Mouse (Mus musculus) stomach, embryonic 16.5 days (tissue): ENCODE measurements around the gene Blnk. TPM values are rescaled to one million over a fixed set of nuclear protein-coding genes. Genes with fewer than 3 reads are reported as not detected.

ENCODE experiments used
- ATAC-seq: fragments of 200-750 bp; cut with Nextera tagmentation; 2 replicates; pipeline ENCODE4 v1.8.0; 2017; ENCODE audit warnings: moderate number of reproducible peaks, moderate TSS enrichment; ENCODE audit not compliant: insufficient read depth, low FRiP score
- H3K27ac ChIP-seq: fragments of 300-500 bp; sonication (generic); 2 replicates; pipeline ENCODE4 v1.5.1; 2014; ENCODE audit warnings: low read length
- H3K27me3 ChIP-seq: fragments of 300-500 bp; sonication (generic); 2 replicates; pipeline ENCODE4 v1.6.1; 2014; ENCODE audit warnings: low read length, control low read depth, mixed read lengths; ENCODE audit not compliant: control insufficient read depth, insufficient read depth
- H3K36me3 ChIP-seq: fragments of 300-500 bp; sonication (generic); 2 replicates; pipeline ENCODE4 v1.6.1; 2014; ENCODE audit warnings: low read length; ENCODE audit not compliant: control insufficient read depth, insufficient read depth
- H3K4me1 ChIP-seq: fragments of 300-500 bp; sonication (generic); 2 replicates; pipeline ENCODE4 v1.6.1; 2014; ENCODE audit warnings: low read length, control low read depth, mixed read lengths; ENCODE audit not compliant: control insufficient read depth, insufficient read depth
- H3K4me2 ChIP-seq: fragments of 300-500 bp; sonication (generic); 2 replicates; pipeline ENCODE4 v1.6.1; 2014; ENCODE audit warnings: low read depth, low read length, mixed read lengths
- H3K4me3 ChIP-seq: fragments of 300-500 bp; sonication (generic); replicated peaks from 2 replicates; pipeline ENCODE4 v1.5.1; 2014; ENCODE audit warnings: mild to moderate bottlenecking, low read length
- H3K9ac ChIP-seq: fragments of 300-500 bp; sonication (generic); 2 replicates; pipeline ENCODE4 v1.6.1; 2014; ENCODE audit warnings: low read length
- H3K9me3 ChIP-seq: fragments of 300-500 bp; sonication (generic); replicated peaks from 2 replicates; pipeline ENCODE4 v1.6.1; 2016; ENCODE audit warnings: low read length, control low read depth; ENCODE audit not compliant: control insufficient read depth
- WGBS: fragments of 180-500 bp; shearing (Covaris S2); extraction: QIAGEN DNeasy Blood & Tissue Kit; methylation state at CpG from one replicate; pipeline ENCODE4 v1.1.7; 2014; 5-methylcytosine and 5-hydroxymethylcytosine counted together
- polyA plus RNA-seq: library from polyadenylated mRNA; unstranded; fragments of >200 nt; fragmentation: Nextera tagmentation; extraction: Ambion mirVana; gene quantifications from 2 replicates; pipeline ENCODE4 v1.2.1, GENCODE M21; 2015

The Blnk gene
- polyA plus RNA-seq, 1 experiment from 2014 or later, result 5.0 TPM

DNA sequence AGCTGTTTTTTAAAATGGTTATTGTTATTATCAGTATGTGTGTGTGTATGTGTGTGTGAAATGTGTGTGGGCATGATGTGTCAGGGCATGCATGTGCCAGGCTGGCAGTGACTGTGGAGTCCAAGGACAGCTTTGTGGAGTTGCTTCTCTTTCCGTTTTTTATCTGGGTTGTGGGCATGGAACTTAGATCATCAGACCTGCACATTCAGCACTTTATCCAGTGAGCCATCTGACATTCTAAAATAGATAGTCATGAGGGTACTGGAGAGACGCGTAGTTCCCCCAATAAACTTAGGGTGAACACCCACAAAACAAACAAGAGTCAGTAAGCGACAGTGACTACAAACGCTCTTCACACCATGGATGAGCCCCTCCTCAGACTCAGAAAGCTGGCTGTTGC lies 979 bp downstream of the Blnk start:
- no peaks in the 10 kb centered on the region for H3K27me3 ChIP-seq
- no peaks in the 10 kb centered on the region for H3K9me3 ChIP-seq
- H3K4me1 ChIP-seq, result no peaks in the 10 kb centered on the region
- peak overlapping the region; percentile 44; the same call in 1 of the 2 replicates for H3K27ac ChIP-seq
- peak overlapping the region; percentile 16; the same call in 1 of the 2 replicates for H3K4me3 ChIP-seq
- no peak overlapping the region; the same call in 1 of the 2 replicates for H3K4me2 ChIP-seq
- WGBS, result 79% methylated on average over 5 of the region's 5 CpGs
- no peak for ATAC-seq
- H3K9ac ChIP-seq, result no peak overlapping the region
- no peaks in the 10 kb centered on the region for H3K36me3 ChIP-seq

DNA sequence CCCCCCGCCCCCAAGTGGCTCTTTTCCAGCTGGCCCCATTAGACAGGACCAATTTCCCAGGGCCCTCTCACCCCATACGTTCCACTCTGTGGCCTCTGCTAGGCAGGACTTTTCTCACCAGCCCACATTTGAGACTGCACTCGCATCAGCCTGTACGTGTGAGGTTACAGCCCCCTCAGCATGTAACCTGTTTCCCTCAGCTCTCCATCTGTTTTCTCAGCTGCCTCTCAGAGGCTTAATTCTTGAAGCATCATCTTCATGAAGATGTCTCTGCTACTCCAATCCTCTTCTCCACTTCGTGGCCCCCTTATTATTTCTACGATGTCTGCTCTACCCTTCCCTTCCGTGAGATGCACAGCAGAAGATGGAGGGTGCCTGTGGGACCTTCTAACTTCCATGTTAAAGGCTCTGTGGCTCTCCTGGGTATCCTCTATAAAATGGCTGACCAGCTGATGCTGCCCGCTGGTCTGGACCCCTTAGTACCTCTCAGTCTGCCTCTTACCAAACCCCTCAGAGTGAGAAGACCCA lies 1.8 kb downstream of the Blnk start:
- 77% methylated on average over 8 of the region's 8 CpGs for WGBS
- H3K4me2 ChIP-seq, result no peak overlapping the region
- H3K4me3 ChIP-seq, result no peak overlapping the region
- no peak overlapping the region for H3K9ac ChIP-seq
- H3K9me3 ChIP-seq, result no peaks in the 10 kb centered on the region
- no peak overlapping the region for H3K27ac ChIP-seq
- H3K27me3 ChIP-seq, result no peaks in the 10 kb centered on the region
- ATAC-seq, result no peak
- no peaks in the 10 kb centered on the region for H3K4me1 ChIP-seq
- H3K36me3 ChIP-seq, result no peaks in the 10 kb centered on the region

DNA sequence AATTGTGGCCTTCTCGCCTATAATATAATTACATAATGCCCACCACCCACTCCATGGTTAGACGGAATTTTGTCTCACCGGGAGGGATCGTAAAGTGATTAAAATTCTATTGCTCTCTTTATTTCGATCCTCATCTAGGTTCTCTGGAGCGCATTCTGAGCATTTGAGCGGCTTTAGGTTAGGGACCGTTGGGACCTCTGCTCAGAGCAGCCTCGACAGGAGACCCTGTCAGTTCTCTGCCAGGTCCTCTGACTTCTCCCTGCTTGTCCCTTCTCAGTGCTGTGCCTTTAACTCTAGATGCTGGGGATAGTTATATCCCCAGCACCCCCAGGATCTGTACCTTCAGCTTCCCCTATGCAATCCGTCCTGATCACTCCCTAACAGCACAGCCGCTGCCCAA lies 2.2 kb downstream of the Blnk start:
- no peak for ATAC-seq
- Histone ChIP-seq H3K9ac (no peak overlapping the region), H3K4me3 (no peak overlapping the region)

DNA sequence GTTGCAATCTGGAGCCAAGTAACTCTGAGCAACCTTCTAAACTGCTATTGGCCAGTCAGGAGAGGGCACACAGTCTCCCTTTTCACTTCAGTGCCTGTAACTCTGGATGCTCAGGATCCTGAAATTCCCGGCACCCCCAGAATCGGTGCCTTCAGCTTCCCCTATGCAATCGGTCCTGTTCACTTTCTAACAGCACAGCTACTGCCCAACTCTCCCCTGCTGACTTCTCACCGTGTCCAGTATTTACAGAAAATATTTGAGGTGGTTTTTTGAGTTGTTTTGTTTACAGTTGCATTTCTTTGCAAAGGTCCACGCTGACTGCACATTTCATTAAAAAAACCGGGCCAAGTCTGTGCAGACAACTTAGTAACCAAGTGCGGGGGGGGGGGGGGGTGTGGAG lies 2.7 kb downstream of the Blnk start:
- Histone ChIP-seq H3K4me3 (no peak overlapping the region), H3K4me1 (no peaks in the 10 kb centered on the region), H3K4me2 (no peak overlapping the region), H3K9ac (no peak overlapping the region), H3K27ac (no peak overlapping the region), H3K36me3 (no peaks in the 10 kb centered on the region), H3K9me3 (no peaks in the 10 kb centered on the region), H3K27me3 (no peaks in the 10 kb centered on the region)
- 74% methylated on average over 7 of the region's 7 CpGs for WGBS
- no peak for ATAC-seq

More for the DNA sequence above, 2.2 kb downstream of the Blnk start:
- H3K4me2 ChIP-seq, result no peak overlapping the region
- 77% methylated on average over 11 of the region's 11 CpGs for WGBS
- no peaks in the 10 kb centered on the region for H3K27me3 ChIP-seq
- no peak overlapping the region for H3K27ac ChIP-seq
- H3K9me3 ChIP-seq, result no peaks in the 10 kb centered on the region
- H3K36me3 ChIP-seq, result no peaks in the 10 kb centered on the region
- no peaks in the 10 kb centered on the region for H3K4me1 ChIP-seq

DNA sequence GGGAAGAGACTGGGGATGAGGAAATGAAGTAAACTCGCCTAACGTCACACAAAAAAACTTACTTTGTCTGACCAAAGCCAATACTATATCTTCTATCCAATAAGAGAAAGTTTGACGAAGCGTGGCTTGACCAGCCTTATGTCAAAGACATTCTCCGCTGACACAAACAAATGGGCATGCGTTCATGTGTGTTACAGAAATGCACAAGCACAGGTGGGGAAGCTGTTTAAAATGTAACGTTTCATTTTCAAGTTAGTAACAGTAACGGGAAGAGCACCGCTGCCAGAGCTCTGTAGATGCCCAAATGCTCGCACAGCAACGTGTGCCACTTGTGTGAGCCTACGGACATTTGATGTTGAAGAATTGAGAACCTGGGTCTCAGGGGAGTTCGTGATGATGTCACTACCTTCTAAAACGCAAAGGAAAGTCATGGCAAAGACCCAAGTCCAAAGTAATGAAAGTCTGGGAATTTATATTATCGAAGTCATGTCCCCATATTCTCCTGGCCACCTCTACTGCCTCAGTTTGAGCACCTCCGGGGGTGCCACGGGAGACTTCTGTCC lies 3.5 kb downstream of the Blnk start:
- 90% methylated on average over 17 of the region's 17 CpGs for WGBS
- ATAC-seq, result no peak
- Histone ChIP-seq H3K4me1 (no peaks in the 10 kb centered on the region), H3K4me2 (no peak overlapping the region), H3K36me3 (no peaks in the 10 kb centered on the region), H3K9me3 (no peaks in the 10 kb centered on the region), H3K27me3 (no peaks in the 10 kb centered on the region), H3K9ac (no peak overlapping the region), H3K27ac (no peak overlapping the region), H3K4me3 (no peak overlapping the region)

DNA sequence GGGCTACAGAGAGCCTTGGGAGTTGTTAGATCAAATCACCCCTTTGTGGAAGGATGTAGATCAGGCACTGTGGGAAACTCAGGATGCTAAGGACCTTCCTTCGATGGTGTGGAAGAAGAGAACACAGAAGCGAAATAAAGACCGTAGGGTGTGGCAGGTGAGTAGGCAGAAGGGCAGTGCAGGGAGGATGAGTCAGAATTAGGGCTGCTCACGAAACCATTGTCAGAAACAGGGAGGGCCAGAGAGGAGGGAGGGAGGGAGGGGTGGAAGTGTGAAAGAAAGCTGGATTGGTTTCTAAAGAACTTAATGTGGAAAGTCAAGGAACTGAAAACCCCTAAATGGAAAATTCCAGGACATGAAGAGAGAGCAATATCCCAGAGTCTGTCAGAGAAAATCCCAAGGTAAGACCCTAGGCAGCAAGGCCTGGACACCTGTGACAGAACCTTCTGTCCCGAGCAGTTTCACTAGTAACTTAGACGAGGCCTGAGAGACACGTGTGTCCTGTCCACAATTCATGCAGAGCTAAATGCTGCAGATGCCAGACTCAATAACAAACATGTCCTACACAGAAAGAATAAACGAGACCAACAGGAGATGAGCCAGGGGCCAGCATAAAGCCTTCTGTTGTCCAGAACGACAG lies 4.3 kb downstream of the Blnk start:
- 70% methylated on average over 9 of the region's 9 CpGs for WGBS

DNA sequence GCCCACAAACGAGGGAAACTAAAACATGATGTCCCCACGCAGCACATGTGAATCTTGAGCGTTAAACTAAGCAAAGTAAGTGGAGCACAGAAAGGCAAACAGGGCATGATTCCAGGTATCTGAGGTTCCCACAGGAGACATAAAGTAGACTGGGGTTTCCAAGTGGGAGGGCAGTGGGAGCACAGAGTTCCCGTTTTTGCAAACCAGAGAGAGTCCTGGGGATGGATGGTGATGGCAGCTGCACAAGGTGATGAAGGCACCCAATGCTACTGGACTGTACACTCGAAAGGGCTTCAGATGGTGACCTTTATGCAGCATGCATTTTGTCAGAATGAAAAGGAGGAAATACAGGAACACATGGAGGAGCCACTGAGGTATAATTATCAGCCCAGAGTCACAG lies 5.5 kb downstream of the Blnk start:
- Histone ChIP-seq H3K27ac (no peak overlapping the region), H3K9me3 (no peaks in the 10 kb centered on the region), H3K4me2 (no peak overlapping the region), H3K27me3 (no peaks in the 10 kb centered on the region), H3K4me1 (no peaks in the 10 kb centered on the region), H3K36me3 (no peaks in the 10 kb centered on the region), H3K9ac (no peak overlapping the region), H3K4me3 (no peak overlapping the region)
- no peak for ATAC-seq
- 81% methylated on average over 5 of the region's 5 CpGs for whole genome bisulfite sequencing

More for the DNA sequence above, 4.3 kb downstream of the Blnk start:
- no peaks in the 10 kb centered on the region for H3K9me3 ChIP-seq
- H3K9ac ChIP-seq, result no peak overlapping the region
- H3K4me2 ChIP-seq, result no peak overlapping the region
- H3K4me1 ChIP-seq, result no peaks in the 10 kb centered on the region
- ATAC-seq, result no peak
- H3K27me3 ChIP-seq, result no peaks in the 10 kb centered on the region
- no peaks in the 10 kb centered on the region for H3K36me3 ChIP-seq
- H3K27ac ChIP-seq, result no peak overlapping the region
- H3K4me3 ChIP-seq, result no peak overlapping the region

DNA sequence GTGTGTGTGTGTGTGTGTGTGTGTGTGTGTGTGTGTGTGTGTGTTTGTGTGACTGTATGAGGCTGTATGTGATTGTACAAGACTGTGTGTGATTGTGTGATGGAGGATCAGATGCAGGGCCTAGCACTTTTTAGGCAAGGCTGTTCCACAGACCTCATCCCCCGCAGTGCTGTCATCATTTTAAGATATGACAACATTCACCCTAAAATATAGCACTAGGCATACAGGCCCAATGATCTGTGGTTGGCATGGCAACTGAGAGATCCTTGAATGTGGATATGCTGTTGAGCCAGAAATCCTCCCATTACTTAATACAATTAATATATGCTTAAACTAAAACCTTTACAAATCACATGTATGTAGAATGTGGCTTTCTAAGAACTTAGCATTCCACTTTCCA lies 9.8 kb downstream of the Blnk start:
- Histone ChIP-seq H3K36me3 (no peaks in the 10 kb centered on the region), H3K9me3 (no peaks in the 10 kb centered on the region), H3K9ac (no peak overlapping the region), H3K4me3 (no peak overlapping the region), H3K27me3 (no peaks in the 10 kb centered on the region), H3K27ac (no peak overlapping the region), H3K4me1 (no peaks in the 10 kb centered on the region), H3K4me2 (no peak overlapping the region)
- WGBS, result 96% methylated on average over 1 of the region's 1 CpGs
- no peak for ATAC-seq

DNA sequence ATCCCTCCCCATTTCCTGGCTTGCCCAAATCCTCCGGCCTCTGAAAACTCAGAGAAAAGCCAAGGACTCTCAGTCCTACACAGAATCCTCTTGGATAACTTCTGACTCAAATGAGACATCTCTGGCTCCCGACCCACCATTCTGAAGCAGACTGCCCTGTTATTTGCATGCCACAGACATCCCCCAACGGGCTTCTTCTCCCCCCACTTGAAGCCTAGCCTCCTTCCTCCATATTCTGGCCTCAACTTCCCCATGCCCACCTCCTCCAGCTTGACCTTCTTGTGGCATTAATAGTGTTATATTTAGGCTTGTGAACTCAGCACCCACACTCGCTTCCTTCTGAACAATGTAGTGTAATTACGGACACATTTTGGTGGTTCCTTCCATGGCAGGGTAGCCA lies 13.7 kb downstream of the Blnk start:
- Histone ChIP-seq H3K4me3 (no peak overlapping the region), H3K27me3 (no peaks in the 10 kb centered on the region), H3K9ac (no peak overlapping the region), H3K36me3 (no peaks in the 10 kb centered on the region), H3K4me1 (no peaks in the 10 kb centered on the region), H3K4me2 (no peak overlapping the region), H3K9me3 (no peaks in the 10 kb centered on the region), H3K27ac (no peak overlapping the region)
- 77% methylated on average over 5 of the region's 5 CpGs for WGBS
- ATAC-seq, result no peak
